Mouse (Mus musculus) ES-Bruce4 (cell line): Measurements from ENCODE around the gene Stk4.

ENCODE experiments used
- CTCF ChIP-seq: IDR thresholded peaks from one replicate; pipeline ENCODE4 v1.8.1; 2011; ENCODE audit warnings: low read depth, low read length
- EP300 ChIP-seq: IDR thresholded peaks from 2 replicates; pipeline ENCODE4 v1.6.1; 2011; ENCODE audit warnings: low read depth, low read length; ENCODE audit not compliant: insufficient read depth
- POLR2A ChIP-seq: IDR thresholded peaks from one replicate; pipeline ENCODE4 v1.8.1; 2011; ENCODE audit warnings: low read length; ENCODE audit not compliant: insufficient read depth

DNA sequence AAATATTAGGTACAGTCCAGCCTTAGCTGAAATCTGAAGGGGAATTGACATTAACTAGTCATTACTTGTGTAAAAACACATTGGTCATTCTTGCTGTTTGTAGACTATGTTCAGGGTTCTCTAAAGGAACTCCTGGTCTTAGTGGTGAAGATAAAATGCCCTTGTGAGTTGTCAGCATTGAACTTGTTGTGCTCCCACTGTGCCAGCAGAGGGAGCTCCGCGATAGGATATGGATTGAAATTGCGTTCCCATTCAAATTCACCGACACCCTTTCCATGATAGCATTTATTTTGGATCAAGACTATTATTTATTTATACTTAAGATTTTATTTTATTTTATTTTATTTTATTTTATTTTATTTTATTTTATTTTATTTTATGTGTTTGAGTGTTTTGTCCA is 33.4 kb downstream of the Stk4 start:
- TF ChIP-seq CTCF: peak; percentile 57
- no peak for TF ChIP-seq EP300
- TF ChIP-seq POLR2A: no peak
